Mouse (Mus musculus): ENCODE measurements around the gene Ppm1h.
"Not testable (repeated sequence)": the region's sequence is repeated elsewhere in the genome, so short reads cannot be mapped to it uniquely, and the experiment has no call there.

Gene Ppm1h

DNA sequence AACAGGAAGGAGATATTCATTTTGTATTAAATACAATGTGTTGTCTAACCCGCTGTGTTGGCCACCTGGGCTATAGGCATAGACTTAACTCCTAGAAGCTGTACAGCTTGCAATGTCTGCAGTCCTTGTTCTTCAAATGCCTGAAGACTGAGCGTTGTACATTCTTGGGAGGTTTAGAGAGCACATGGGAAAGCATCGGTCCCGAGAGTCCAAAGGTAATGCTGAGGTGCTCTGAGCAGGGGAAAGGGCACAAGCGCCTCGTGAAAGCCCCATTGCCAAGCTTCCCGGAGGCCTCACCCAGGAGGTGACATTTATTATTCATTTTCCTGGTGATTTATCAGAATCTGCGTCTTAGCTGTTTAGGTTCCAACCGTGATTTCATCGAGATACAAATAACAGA, 261.0 kb downstream of the Ppm1h start:
- no peak for DNase-seq

DNA sequence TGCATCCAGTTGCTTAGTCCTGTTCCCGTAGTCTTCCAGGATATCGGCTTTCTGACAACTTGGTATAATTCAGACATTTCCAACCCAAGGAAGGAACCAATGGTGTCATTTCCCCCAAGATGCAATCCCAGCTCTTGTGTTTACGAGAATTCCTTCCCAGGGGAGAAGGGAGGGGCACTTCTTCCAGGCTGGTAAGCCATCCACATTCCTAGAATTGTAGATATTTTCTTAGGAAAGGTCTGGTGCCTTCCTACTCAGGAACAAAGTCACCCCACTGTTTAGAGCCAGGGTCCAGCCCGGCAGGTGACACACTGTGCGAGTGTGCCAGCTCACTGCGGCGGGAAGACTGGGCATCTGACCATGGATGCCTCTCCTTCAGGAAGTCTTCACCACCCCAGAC, 264.2 kb downstream of the Ppm1h start:
- DNase-seq: no peak

GRCm38 (mm10) chr10:122943824-122944223, 265.3 kb downstream of the Ppm1h start:
- DNase-seq: no peak

- DNase-seq: no peak
Measured at GRCm38 (mm10) chr10:122944888-122945287, 266.3 kb downstream of the Ppm1h start.

DNA sequence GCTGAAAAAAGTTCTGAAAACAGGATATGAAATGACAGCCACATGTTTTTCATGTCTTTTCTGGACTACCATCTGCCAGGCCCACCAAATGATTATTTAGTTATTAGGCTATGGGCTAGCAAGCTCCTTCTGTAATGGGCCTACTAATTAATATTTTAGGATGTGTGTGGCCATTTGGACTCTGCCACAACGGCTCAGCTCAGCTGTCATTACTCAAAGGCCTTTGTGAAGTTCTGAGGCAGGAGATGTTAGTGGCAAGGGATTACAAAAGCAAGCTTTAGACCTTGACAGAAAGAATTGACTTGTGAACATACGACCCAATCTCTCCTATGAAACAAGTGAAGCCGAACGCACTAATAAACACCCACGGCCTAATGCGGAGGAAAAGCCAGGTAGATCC, 272.4 kb downstream of the Ppm1h start:
- DNase-seq: no peak

DNA sequence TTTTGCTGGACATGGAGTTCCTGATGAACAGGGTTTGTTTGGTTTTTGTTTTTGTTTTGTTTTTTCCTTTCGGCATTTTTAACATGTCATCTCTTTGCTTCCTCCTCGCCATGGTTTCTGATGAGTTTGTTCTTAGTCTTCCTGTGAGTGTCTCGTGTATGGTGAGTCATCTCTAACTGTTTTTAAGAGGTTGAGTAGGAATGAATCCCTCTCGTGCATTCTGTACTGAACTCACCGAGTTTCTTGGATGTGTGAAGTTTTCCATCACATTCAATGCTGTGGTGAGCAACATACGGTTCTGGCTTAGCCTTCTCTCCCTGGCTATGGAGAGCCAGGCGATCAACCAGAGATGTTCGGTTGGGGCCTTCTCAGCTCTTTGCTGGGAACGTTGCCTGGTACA, 275.0 kb downstream of the Ppm1h start:
- no peak for DNase-seq

DNA sequence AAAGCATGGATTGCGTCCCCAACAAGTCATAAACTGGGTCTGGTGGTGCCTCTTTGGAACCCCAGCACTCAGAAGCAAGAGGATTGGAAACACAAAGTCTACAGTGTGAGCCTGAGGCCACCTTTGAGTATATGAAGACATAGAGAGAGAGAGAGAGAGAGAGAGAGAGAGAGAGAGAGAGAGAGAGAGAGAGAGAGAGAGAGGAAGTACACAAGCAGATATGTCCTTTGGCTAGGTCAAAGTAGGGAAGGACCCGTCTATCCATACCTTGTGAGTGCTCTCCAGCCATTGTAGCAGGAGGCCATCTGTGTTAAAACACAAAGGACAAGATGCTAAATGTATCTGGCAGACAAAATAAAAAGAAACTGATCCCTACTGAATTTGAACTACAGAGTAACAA, 279.4 kb downstream of the Ppm1h start:
- DNase-seq: no peak

GRCm38 (mm10) chr10:122958699-122959098, 280.1 kb downstream of the Ppm1h start:
- no peak for DNase-seq

DNA sequence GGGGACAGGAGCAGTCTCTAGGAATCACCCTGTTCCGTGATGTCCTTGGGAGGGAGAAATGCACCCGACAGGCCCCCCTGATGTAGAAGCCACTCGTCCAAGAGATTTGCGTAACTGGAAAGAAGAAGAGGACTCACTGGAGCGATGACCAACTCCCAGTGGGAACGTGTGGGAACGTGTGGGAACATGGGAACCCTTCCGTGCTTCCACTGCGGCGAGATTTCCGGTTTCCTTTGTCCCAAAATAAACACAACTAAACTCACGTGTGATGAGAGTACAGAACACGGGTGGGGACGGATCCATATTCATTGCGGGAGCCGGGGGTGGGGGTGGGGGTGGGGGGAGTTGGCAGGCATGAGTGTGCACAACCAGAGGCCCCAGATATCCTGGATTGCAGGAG, 281.7 kb downstream of the Ppm1h start:
- DNase-seq: no peak

DNA sequence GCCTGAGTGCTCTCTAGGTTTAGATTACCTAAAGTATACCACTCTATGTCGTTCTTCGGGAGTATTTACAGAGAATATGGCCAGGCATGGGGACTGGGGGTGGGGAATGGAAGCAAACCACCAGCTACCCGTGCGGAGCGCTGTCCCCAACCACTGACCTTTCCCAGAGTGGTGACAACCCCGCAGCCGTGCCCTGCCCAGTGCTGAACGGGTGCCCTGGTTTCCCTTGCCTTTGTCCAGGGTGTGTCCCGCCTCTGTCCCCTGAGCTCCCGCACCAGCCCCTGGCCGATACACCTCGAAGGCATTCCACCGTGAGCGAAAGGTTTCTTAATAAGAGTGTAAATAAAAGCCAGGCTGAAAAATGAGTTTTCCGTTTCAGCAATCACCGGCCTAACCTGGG, 282.2 kb downstream of the Ppm1h start:
- no peak for DNase-seq

DNA sequence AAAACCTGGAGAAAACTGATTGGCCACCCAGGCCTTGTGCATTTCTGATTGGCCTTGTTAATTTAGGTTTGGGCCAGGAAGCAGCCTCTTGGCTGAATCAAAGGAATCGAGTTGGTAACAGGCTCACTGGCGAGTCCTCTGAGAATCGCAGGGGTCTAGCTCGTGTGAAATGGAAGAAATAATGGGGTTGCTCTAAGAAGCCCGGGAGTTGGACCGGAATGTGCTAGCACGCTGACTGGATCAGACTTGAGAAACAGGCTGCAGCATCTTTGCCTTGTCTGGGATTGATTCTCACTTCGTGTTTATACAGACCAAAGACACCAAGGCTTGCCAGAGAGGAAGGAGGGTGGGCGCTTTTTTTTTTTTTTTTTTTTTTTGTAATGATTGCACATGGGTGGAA, 282.9 kb downstream of the Ppm1h start:
- DNase-seq: no peak

- DNase-seq: no peak
Measured at GRCm38 (mm10) chr10:122962651-122963050, 284.1 kb downstream of the Ppm1h start.

DNA sequence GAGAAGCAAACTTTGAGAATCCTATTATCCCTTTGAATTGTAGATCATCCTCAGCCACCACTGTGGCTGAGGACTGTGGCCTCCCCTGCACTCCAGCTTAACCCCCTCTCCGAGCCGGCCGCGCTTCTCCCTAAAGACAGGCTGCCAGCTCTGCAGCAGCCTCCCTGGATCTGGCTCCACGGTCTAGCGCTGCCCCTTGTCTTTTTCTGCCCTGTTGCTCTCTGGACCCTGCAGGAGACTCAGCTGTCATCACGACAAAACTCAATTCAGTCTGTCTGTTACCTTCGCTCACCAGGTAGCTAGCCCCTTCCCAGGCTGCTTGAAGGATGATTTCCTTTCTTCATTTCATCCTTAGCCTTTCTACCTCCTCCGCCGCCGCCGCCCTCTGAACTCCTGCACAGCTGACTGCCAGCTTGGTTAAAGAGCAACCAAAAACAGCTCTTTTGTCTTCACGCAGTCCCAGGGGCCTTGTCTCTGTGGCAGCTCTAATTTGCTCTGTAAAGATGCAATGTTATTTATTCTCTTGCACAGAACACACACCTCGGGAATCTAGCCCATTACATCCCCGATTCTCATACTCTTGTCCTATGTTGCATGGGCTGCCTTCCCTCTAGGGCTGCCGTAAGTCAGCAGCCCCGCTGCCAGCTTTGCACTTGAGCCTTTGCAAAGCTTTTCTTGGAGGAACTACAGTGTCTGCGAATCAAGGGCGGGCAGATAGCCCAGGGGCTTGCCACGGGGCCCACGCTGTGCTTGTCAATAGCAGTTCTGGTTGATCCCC, 285.1 kb downstream of the Ppm1h start:
- DNase-seq: no peak

DNA sequence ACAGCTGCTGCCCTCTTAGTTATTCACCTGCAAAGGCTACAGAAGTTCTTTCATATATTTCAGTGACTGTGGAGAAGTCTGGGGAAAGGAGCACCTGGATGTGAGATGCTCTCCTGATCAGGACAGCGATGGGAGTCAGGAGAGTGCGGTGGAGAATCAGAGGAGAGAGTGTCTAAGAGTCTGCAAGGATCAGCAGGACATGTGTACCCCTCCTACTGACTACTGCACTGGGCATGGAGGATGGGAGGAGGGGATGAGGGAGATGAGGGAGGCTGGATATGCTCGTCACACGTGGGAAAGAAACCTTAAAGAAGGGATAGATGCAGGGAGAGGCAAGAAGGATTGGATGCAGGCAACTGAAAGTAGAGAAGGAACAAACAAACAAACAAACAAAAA, 285.7 kb downstream of the Ppm1h start:
- DNase-seq: no peak

DNA sequence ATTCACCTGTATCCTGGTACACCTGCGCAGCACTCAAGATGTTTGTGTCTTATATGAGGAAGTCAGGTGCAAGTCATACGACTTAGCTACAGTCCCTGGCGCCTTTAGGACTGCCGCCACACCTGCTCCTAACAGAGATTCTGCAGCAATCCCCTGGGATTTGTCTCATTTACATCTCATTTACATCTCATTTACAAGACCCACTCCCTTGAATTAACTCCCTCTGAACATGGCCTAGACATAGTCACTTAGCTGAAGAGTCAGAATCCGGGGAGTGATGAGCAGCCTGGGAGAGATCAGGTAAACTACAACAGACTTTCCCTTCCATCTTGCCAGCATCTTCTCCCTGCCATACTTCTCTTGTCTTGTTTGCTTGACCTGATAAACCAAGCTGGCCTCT, 287.1 kb downstream of the Ppm1h start:
- not testable (repeated sequence) for DNase-seq

DNA sequence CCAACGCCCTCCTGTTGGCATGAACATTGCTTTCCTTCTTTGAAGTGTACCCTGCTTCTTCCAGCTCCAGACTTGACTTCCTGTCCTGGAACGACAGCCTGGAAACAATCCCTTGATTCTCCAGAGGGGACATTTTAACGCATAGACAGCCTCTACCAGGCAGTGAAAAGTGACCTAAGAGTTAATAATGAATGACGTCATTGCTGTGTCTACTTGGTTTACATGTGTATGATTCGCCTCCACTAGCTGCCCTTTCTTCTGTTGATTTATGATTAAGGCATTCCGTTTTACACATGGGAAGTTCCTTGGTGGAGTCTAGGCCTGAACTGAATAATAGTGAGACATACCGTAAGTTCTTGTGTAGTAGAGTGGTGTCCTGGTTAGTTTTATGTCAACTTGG, 287.9 kb downstream of the Ppm1h start:
- DNase-seq: no peak

DNA sequence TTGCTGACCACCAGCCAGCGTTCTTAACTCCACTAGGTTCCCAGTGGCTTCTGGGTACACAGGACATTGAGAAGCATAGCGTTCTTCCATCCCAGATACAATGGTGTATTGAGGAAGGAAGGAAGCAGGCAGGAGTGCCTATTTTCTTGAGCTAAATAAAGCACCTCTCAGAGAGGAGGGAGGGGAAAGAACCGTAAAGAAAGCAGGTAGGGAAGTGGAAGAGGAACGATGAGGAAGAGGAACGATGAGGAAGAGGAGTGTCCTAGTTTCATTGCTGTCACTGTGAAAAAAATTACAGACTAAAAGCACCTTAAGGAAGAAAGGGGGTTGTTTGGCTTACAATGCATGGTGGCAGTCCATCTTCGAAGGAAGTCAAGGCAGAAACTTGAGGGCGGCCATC, 291.6 kb downstream of the Ppm1h start:
- DNase-seq: no peak

DNA sequence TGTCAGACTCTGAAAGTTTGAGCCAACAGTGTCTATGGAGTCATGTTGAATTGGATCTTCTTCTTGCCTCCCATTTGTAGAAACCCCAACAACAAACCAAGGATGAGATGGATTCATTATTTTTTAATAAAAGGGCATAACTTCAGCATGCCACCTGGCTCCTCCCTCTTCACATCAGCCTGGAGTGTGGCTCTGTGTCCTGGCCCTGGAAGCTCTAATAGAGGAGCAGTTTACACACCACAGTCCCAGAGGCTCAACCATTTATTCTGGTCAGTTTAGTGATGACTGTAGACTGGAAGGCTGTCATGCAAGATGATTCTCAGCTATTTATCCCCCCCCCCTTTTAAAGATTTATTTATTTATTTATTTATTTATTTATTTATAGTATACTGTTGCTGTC, 294.7 kb downstream of the Ppm1h start:
- DNase-seq: no peak

DNA sequence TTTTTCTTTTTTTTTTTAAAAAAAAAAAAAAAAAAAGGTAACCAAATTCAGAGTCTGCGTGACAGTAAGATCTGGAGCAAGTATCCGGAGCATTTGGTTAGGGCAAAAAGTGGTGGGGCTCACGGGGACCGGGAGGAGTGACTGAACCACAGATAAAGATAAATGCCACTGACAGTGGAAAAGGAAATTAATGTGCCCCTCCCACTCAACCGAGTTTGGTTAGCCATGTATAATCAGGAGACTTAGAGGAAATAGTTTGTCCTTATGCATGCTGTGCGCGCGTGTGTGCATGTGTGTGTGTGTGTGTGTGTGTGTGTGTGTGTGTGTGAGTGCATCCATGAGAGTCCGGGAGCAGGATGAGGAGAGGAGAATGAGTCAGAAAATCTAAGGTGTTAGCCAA, 297.5 kb downstream of the Ppm1h start:
- DNase-seq: no peak

- DNase-seq: no peak
Measured at GRCm38 (mm10) chr10:122979356-122979755, 300.8 kb downstream of the Ppm1h start.

- no peak for DNase-seq
Measured at GRCm38 (mm10) chr10:122980123-122980522, 301.6 kb downstream of the Ppm1h start.

- no peak for DNase-seq
Measured at GRCm38 (mm10) chr10:122982909-122983578, 304.5 kb downstream of the Ppm1h start.

- no peak for DNase-seq
Measured at GRCm38 (mm10) chr10:122983579-122984530, 305.3 kb downstream of the Ppm1h start.

All from cerebellum, adult 11 months (tissue).